Mouse (Mus musculus) liver, embryonic 12.5 days (tissue): ENCODE measurements around the gene Tekt1. TPM values are rescaled to one million over a fixed set of nuclear protein-coding genes. Genes with fewer than 3 reads are reported as not detected.

ENCODE experiments used
- microRNA-seq: library from miRNA; unstranded; fragments of <30 nt; microRNA quantifications from one replicate; pipeline ENCODE4, GENCODE M21; 2017
- polyA plus RNA-seq: library from polyadenylated mRNA; unstranded; fragments of >200 nt; fragmentation: Nextera tagmentation; extraction: Ambion mirVana; gene quantifications from 2 replicates; pipeline ENCODE4 v1.2.1, GENCODE M21; 2016

Gene Tekt1
- polyA plus RNA-seq, 1 experiment from 2014 or later, result 0.08 TPM

Small RNAs within 50 kb of the gene (microRNA-seq; reads per million reads assigned to microRNA genes)
- not detected for gene Mir6338

Other genes with a start within 250 kb of the Tekt1 start
- 0.18 and 0.19 TPM in 2 replicates for gene Pitpnm3, start 226.7 kb downstream of the Tekt1 start, polyA plus RNA-seq
- gene Gm43951, start 155.6 kb downstream of the Tekt1 start, polyA plus RNA-seq, result 0.05 and 0.07 TPM in 2 replicates
- 5.3 and 7.6 TPM in 2 replicates for gene 4933427D14Rik, start 155.0 kb downstream of the Tekt1 start, polyA plus RNA-seq
- gene Txndc17, start 154.9 kb downstream of the Tekt1 start, polyA plus RNA-seq, result 95.4 and 96.6 TPM in 2 replicates
- 15.0 and 16.7 TPM in 2 replicates for gene Med31, start 146.8 kb downstream of the Tekt1 start, polyA plus RNA-seq
- not detected in 2 replicates for gene Slc13a5, start 95.2 kb downstream of the Tekt1 start, polyA plus RNA-seq
- 2.2 and 2.4 TPM in 2 replicates for gene Xaf1, start 60.8 kb downstream of the Tekt1 start, polyA plus RNA-seq
- not detected in 2 replicates for gene Fbxo39, start 48.0 kb downstream of the Tekt1 start, polyA plus RNA-seq
- 11.3 and 12.5 TPM in 2 replicates for gene Smtnl2, start 49.3 kb upstream of the Tekt1 start, polyA plus RNA-seq
- gene Ggt6, start 73.1 kb upstream of the Tekt1 start, polyA plus RNA-seq, result 0.12 TPM in 1 of 2 replicates, not detected in the other
- gene Mybbp1a, start 78.9 kb upstream of the Tekt1 start, polyA plus RNA-seq, result 174 and 192 TPM in 2 replicates
- gene Spns2, start 127.5 kb upstream of the Tekt1 start, polyA plus RNA-seq, result 11.1 and 11.7 TPM in 2 replicates
- gene Spns3, start 188.1 kb upstream of the Tekt1 start, polyA plus RNA-seq, result 1.8 and 2.0 TPM in 2 replicates
- gene Ube2g1, start 244.8 kb upstream of the Tekt1 start, polyA plus RNA-seq, result 36.7 and 37.3 TPM in 2 replicates